Mouse (Mus musculus): ENCODE measurements around the gene Aim2. TPM values are rescaled to one million over a fixed set of nuclear protein-coding genes. Genes with fewer than 3 reads are reported as not detected.

The Aim2 gene
- total RNA-seq, 2 experiments from 2014 or later: 17.9 to 18.1 TPM

DNA sequence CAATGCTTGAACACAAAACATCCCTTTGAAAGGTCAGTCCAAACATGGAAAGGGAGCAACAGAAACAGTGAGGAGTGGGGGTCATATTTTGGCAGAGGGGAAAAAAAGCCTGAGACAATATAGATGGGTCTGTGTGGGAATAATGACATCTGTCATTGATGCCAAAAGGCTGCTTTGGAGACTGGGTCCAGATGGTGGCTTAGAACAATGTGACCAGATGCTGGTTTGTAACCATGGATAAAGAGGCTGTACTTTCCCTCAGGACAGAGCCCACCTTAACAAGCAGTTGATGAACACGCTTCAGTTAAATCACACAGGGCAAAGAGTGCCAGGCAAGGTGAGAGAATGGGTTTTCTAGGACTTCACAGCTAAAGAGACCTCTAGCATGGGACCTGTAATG, 8.3 kb upstream of the Aim2 start:
- ATAC-seq (replicated peaks; ENCODE audit: low FRiP score, low TSS enrichment, poor library complexity, severe bottlenecking): no peak

GRCm38 (mm10) chr1:173343934-173344333, 6.7 kb upstream of the Aim2 start:
- ATAC-seq (replicated peaks; ENCODE audit: low FRiP score, low TSS enrichment, poor library complexity, severe bottlenecking): peak; percentile 36; the same call in 1 of the 2 replicates

DNA sequence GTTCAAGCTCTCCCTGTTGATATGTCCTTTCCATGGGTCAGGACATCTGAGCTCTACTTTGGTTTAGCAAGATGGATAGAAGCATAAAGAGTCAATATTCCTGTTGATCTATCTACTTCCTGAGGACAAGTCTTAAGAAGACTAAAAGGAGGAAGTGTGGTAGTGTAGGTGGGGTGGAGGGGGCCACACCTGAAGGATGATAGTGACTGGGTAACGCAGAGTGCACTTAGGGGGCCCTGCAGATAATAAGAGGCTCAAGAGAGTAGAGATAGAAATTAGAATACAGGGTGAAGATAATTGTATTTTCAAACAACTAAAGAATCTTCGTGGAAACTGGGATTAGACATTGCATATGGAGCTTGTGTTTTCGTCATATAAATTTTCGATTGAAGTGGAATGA, 5.6 kb upstream of the Aim2 start:
- ATAC-seq (replicated peaks; ENCODE audit: low FRiP score, low TSS enrichment, poor library complexity, severe bottlenecking): no peak

GRCm38 (mm10) chr1:173348527-173348926, 2.2 kb upstream of the Aim2 start:
- ATAC-seq (replicated peaks; ENCODE audit: low FRiP score, low TSS enrichment, poor library complexity, severe bottlenecking): no peak

- ATAC-seq (replicated peaks; ENCODE audit: low FRiP score, low TSS enrichment, poor library complexity, severe bottlenecking): no peak
These were observed 1.5 kb upstream of the Aim2 start for GRCm38 (mm10) chr1:173349192-173349591.

DNA sequence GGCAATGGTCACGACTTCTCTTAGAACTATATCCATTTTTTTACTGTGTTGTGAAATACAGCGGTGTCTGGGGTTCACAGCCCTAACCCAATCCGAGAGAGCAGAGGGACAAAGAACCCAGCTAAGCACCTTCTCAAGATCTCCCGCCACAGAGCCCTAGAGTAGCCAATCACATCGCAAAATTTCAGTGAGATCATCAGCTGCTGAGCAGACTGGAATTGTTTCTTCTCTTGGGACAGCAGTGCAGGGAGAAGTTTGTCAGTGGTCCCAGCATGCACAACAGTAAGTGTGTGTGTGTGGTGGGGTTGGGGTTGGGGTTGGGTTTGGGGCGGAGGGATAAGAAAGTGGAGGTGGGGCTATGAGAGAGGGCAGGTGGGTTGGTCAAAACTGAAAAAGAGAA, 733 bp upstream of the Aim2 start:
- ATAC-seq (replicated peaks; ENCODE audit: low FRiP score, low TSS enrichment, poor library complexity, severe bottlenecking): peak; percentile 92

GRCm38 (mm10) chr1:173355107-173355846, 4.6 kb downstream of the Aim2 start:
- no peak for ATAC-seq (replicated peaks; ENCODE audit: low FRiP score, low TSS enrichment, poor library complexity, severe bottlenecking)

DNA sequence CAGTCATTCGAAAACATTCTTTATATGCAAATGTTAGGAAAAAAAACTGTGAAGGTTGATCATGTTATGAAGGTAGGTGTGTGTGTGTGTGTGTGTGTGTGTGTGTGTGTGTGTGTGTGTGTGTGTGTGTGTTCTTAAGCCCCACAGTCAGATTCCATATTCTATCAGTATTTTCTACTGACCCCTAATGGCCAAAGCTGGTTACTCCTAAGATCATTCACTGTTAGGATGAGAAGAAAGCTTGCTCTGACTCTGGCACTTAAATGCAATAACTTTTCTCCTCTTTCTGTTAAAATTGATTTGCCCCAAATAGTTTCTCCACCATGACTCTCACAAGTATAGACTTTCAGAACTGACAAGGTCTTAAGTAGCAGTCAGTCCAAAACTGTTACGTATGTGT, 6.0 kb downstream of the Aim2 start:
- ATAC-seq (replicated peaks; ENCODE audit: low FRiP score, low TSS enrichment, poor library complexity, severe bottlenecking): no peak

DNA sequence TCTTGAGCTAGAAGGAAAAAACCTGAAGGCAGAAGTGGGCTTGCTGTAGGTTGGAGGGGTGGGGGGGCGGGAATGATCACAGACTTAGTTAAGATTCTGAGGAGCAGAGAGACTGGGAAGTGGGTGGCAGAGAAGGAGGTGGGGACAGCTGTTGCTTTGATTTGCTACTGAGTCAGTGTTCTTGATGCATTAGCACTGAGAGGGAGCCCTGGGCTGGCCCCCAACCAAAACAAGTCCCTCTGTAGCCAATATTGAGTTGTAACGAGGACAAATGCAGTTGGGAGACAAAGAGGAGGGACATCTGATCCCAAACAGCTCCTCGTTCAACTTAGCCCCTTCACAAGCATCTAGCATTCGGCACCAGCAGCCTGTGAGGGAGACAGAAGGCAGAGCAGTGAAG, 7.1 kb downstream of the Aim2 start:
- no peak for ATAC-seq (replicated peaks; ENCODE audit: low FRiP score, low TSS enrichment, poor library complexity, severe bottlenecking)

DNA sequence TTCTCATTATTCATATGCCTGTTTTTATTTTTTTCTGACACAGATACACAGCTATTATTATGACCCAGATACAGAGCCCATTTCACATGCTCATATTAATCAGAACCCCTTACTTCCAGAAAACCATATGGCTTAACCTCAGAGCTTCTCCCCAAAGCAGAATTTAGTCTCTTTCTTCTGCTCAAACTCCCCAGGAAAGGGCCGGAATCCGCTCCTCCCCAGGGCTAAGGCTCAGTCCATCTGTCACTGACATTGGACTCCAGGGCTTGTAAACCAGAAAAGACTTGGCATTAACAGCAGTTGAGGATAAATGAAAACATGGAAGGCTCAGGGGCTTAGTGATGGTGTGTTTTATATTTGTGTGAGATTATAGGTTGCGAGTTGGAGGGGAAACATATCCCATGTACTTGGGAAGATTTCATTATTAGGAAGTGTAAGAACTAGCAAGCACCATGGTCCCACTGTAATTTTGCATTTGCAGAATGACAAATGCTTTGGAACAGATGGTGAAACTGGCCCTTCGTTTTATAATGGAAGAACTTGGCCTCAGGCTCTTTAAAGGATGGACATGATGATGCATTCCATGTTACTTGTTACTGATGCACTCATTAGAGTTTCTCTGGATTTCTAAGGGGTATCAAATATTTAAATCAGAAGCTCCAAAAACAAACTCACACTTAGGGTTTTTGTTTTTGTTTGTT, 9.1 kb downstream of the Aim2 start:
- ATAC-seq (replicated peaks; ENCODE audit: low FRiP score, low TSS enrichment, poor library complexity, severe bottlenecking): no peak

- ATAC-seq (replicated peaks; ENCODE audit: low FRiP score, low TSS enrichment, poor library complexity, severe bottlenecking): peak; percentile 87
These were observed 11.0 kb downstream of the Aim2 start for GRCm38 (mm10) chr1:173361651-173362050.

- ATAC-seq (replicated peaks; ENCODE audit: low FRiP score, low TSS enrichment, poor library complexity, severe bottlenecking): no peak
These were observed 12.8 kb downstream of the Aim2 start for GRCm38 (mm10) chr1:173363436-173363835.

DNA sequence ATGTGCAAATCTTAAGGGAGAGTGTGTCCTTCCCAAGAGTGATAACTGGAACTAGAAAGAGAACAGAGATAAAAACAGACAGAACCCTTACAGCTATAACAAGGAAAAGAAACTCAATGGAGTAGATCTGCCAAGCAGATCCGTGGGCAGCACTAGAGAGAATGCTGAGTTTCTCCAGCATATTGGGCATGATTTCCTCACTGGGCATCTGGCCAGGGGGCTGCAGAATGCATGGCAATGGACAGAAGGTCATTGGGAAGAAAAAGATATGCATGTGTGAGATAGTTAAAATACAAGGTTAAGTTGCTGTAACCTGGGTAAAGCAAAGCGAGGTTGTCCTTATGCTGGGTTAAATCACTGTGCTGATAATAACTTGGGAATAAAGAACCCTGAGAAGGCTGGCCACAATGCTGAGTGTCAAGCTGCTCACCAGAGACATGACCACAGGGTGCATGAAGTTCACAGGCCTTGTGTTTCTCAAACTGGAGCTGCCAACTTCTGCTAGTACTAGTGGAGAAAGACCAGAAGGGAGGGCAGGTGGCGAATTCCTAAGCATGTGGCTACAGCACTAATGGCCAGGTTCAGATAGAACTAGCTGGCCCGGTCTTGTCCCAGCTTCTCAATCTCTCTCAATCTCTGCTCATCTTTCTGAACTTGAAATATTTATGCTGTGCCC, 13.6 kb downstream of the Aim2 start:
- no peak for ATAC-seq (replicated peaks; ENCODE audit: low FRiP score, low TSS enrichment, poor library complexity, severe bottlenecking)

- ATAC-seq (replicated peaks; ENCODE audit: low FRiP score, low TSS enrichment, poor library complexity, severe bottlenecking): no peak
These were observed 15.3 kb downstream of the Aim2 start for GRCm38 (mm10) chr1:173365970-173366409.

DNA sequence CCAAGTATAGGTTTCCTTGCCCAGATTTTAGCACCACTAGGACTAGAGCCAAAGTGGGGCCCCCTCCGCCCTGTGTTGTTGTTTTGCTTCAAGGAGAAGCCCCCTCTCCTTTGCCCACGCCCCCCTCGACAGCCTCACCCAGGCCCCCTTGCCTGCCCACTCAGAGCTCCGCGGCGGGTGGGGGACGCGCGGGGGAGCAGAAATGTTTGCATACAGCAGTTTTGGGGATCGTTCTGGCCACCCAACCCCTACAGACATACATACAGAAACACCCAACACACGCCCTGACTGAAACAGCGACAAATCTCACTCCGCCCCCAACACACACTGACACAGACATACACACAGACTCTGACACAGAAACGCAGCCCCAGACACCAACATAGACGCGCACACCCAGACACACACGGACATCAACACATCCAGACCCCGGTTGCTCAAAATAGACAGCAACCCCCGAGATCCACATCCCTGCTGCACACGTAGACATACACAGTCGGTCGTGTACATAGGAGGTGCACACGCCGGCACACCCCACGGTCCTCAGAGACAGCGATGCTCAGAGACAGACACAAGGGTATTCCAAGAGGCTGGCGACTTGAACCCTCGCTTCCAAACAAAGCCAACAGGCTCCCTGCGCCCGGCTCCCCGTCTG, 16.1 kb downstream of the Aim2 start:
- ATAC-seq (replicated peaks; ENCODE audit: low FRiP score, low TSS enrichment, poor library complexity, severe bottlenecking): no peak

GRCm38 (mm10) chr1:173367356-173368046, 16.8 kb downstream of the Aim2 start, which contains the start of gene Cadm3:
TSS of gene Cadm3 (minus strand) at chr1:173367695.
- ATAC-seq (replicated peaks; ENCODE audit: low FRiP score, low TSS enrichment, poor library complexity, severe bottlenecking): no peak

GRCm38 (mm10) chr1:173369611-173370010, 18.9 kb downstream of the Aim2 start:
- no peak for ATAC-seq (replicated peaks; ENCODE audit: low FRiP score, low TSS enrichment, poor library complexity, severe bottlenecking)

DNA sequence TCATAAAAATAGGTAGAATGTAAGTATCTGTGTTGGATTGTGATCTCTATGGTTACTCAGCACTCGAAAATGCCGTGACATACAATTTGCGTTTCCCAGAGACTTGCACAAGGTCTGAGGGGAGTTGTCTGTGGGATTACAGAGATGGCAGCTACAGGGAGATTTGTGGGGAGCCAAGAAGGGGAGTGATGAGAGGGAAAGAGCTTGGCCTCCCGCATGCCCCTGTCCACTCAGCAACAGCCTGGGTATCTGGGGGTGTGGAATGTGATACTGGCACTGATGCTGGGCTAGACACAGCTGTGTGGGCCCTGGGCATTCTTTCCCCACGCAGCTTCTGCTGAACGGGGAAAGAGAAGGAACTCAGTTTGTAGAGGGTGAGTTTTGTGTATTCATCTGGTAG, 19.8 kb downstream of the Aim2 start:
- ATAC-seq (replicated peaks; ENCODE audit: low FRiP score, low TSS enrichment, poor library complexity, severe bottlenecking): no peak

- ATAC-seq (replicated peaks; ENCODE audit: low FRiP score, low TSS enrichment, poor library complexity, severe bottlenecking): no peak
These were observed 20.9 kb downstream of the Aim2 start for GRCm38 (mm10) chr1:173371586-173371985.
